Mouse (Mus musculus): ENCODE measurements around the gene Lamtor2. TPM values are rescaled to one million over a fixed set of nuclear protein-coding genes. Genes with fewer than 3 reads are reported as not detected.
A peak's percentile ranks its signal among the peaks of the same experiment; 100 is the strongest.

Lamtor2 gene
- polyA plus RNA-seq, 1 experiment from 2014 or later: 81.7 TPM

- H3K9me3 ChIP-seq (ENCODE audit: control insufficient read depth, low read length): no peaks in the 10 kb centered on the region
- H3K4me3 ChIP-seq (ENCODE audit: low read length): peak within 1 kb of the TSS; percentile 37
- H3K9ac ChIP-seq (ENCODE audit: low read depth, low read length): peak within 1 kb of the TSS; percentile 52
- WGBS: under 1% methylated on average over 31 of the region's 31 CpGs
- peak within 1 kb of the TSS; percentile 49 for H3K4me2 ChIP-seq (replicated peaks; ENCODE audit: low read depth, low read length)
- H3K27ac ChIP-seq (ENCODE audit: low read depth, low read length): peak within 1 kb of the TSS; percentile 87
- H3K27me3 ChIP-seq (ENCODE audit: control insufficient read depth, insufficient read depth, low read length): no peaks in the 10 kb centered on the region
- ATAC-seq (ENCODE audit: low FRiP score, low TSS enrichment): peak; percentile 96
- H3K36me3 ChIP-seq (ENCODE audit: control insufficient read depth, insufficient read depth, low read length): no peaks in the 10 kb centered on the region
- H3K4me1 ChIP-seq (ENCODE audit: control insufficient read depth, insufficient read depth, low read length): peaks cover 13% of the 10 kb centered on the region; the same call in 1 of the 2 replicates
Measured at GRCm38 (mm10) chr3:88509692-88510420, 43.0 kb downstream of the Lamtor2 start, which contains the start of gene Lmna. Gene Lmna, minus strand, starts transcription at chr3:88509956.

GRCm38 (mm10) chr3:88509250-88509649 is 43.6 kb downstream of the Lamtor2 start:
- Histone ChIP-seq H3K4me1 (ENCODE audit: control insufficient read depth, insufficient read depth, low read length) (peaks cover 13% of the 10 kb centered on the region; the same call in 1 of the 2 replicates), H3K9ac (ENCODE audit: low read depth, low read length) (peak overlapping the region; percentile 5; the same call in 1 of the 2 replicates), H3K4me2 (replicated peaks; ENCODE audit: low read depth, low read length) (peak overlapping the region; percentile 49), H3K27me3 (ENCODE audit: control insufficient read depth, insufficient read depth, low read length) (no peaks in the 10 kb centered on the region), H3K27ac (ENCODE audit: low read depth, low read length) (peak overlapping the region; percentile 87), H3K4me3 (ENCODE audit: low read length) (peak overlapping the region; percentile 37), H3K9me3 (ENCODE audit: control insufficient read depth, low read length) (no peaks in the 10 kb centered on the region), H3K36me3 (ENCODE audit: control insufficient read depth, insufficient read depth, low read length) (no peaks in the 10 kb centered on the region)
- 61% methylated on average over 3 of the region's 3 CpGs for whole genome bisulfite sequencing
- ATAC-seq (ENCODE audit: low FRiP score, low TSS enrichment): peak; percentile 5; the same call in 1 of the 2 replicates

- H3K9me3 ChIP-seq (ENCODE audit: control insufficient read depth, low read length): no peaks in the 10 kb centered on the region
- H3K4me1 ChIP-seq (ENCODE audit: control insufficient read depth, insufficient read depth, low read length): peaks cover 28% of the 10 kb centered on the region; the same call in 1 of the 2 replicates
- H3K27ac ChIP-seq (ENCODE audit: low read depth, low read length): no peak overlapping the region
- no peak overlapping the region for H3K4me2 ChIP-seq (replicated peaks; ENCODE audit: low read depth, low read length)
- ATAC-seq (ENCODE audit: low FRiP score, low TSS enrichment): no peak
- no peaks in the 10 kb centered on the region for H3K36me3 ChIP-seq (ENCODE audit: control insufficient read depth, insufficient read depth, low read length)
- no peak overlapping the region for H3K4me3 ChIP-seq (ENCODE audit: low read length)
- 48% methylated on average over 7 of the region's 7 CpGs for WGBS
- no peak overlapping the region for H3K9ac ChIP-seq (ENCODE audit: low read depth, low read length)
- H3K27me3 ChIP-seq (ENCODE audit: control insufficient read depth, insufficient read depth, low read length): no peaks in the 10 kb centered on the region
Measured at GRCm38 (mm10) chr3:88505765-88506164, 47.1 kb downstream of the Lamtor2 start.

DNA sequence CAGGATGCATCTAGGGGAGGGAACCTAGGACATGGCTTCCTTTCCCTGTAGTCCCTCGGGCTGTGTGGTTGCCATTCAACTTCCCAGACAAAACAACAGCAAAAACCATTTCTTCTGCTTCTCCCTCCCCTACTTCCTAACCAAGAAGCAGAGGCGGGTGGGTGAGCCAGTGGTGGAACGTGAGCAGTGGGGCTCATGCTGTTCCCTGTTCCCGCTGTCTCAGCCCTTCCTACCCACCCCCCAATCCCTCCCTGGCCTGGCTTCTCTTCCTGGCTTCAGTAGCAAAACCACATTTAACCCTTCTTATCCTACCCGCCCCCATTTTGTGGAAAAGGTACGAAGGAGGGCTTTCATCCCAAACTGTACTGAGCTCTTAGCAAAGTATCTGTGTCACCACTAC is 47.8 kb downstream of the Lamtor2 start:
- no peak overlapping the region for H3K4me3 ChIP-seq (ENCODE audit: low read length)
- H3K27ac ChIP-seq (ENCODE audit: low read depth, low read length): no peak overlapping the region
- H3K27me3 ChIP-seq (ENCODE audit: control insufficient read depth, insufficient read depth, low read length): no peaks in the 10 kb centered on the region
- no peaks in the 10 kb centered on the region for H3K9me3 ChIP-seq (ENCODE audit: control insufficient read depth, low read length)
- H3K9ac ChIP-seq (ENCODE audit: low read depth, low read length): no peak overlapping the region
- H3K4me1 ChIP-seq (ENCODE audit: control insufficient read depth, insufficient read depth, low read length): peaks cover 27% of the 10 kb centered on the region; the same call in 1 of the 2 replicates
- ATAC-seq (ENCODE audit: low FRiP score, low TSS enrichment): no peak
- H3K4me2 ChIP-seq (replicated peaks; ENCODE audit: low read depth, low read length): no peak overlapping the region
- no peaks in the 10 kb centered on the region for H3K36me3 ChIP-seq (ENCODE audit: control insufficient read depth, insufficient read depth, low read length)
- WGBS: 78% methylated on average over 6 of the region's 6 CpGs

DNA sequence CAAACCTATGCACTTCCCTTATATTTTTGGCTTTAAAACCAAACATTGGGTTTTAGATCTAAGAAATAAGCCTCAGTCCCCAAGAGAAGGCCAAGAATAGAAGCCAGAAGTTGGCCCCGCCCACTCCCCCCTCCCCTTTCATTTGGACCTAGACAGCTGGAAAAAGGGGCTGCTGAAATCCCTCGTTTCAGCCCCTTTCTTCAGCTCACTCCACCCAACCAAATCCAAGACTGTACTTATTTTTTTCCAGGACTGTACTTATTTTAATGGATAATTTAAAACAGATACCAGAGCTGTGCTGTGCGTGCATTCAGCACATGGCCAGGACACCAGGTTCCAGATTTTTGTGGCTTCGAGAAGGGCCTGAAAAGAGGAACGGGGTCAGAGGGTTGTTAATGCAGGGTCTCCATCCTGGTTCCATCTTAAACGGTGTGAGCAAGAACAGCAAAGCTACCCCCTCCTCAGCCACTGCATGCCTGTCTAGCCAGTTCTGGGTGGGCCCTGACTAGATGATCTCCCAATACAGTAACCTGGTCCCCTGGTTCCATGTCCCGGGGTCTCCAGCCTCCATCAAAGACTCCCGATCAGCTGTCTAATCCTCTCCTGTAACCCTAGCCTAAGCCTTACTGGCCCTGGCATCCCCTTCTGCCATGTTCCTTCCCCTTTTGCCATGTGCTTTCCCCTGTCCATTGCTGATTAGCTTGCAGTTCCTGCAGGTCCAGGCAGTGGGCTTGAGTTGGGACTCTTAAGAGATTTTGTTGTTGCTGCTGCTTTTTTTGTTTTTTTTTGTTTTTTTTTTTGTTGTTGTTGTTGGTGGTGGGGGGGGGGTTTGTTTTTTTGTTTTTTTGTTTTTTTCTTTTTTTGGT is 48.8 kb downstream of the Lamtor2 start:
- 50% methylated on average over 8 of the region's 8 CpGs for WGBS
- no peaks in the 10 kb centered on the region for H3K27me3 ChIP-seq (ENCODE audit: control insufficient read depth, insufficient read depth, low read length)
- H3K9ac ChIP-seq (ENCODE audit: low read depth, low read length): no peak overlapping the region
- peaks cover 21% of the 10 kb centered on the region; the same call in 1 of the 2 replicates for H3K4me1 ChIP-seq (ENCODE audit: control insufficient read depth, insufficient read depth, low read length)
- no peaks in the 10 kb centered on the region for H3K9me3 ChIP-seq (ENCODE audit: control insufficient read depth, low read length)
- no peaks in the 10 kb centered on the region for H3K36me3 ChIP-seq (ENCODE audit: control insufficient read depth, insufficient read depth, low read length)
- no peak overlapping the region; the same call in 1 of the 2 replicates for H3K4me3 ChIP-seq (ENCODE audit: low read length)
- peak overlapping the region; percentile 30; the same call in 1 of the 2 replicates for H3K27ac ChIP-seq (ENCODE audit: low read depth, low read length)
- no peak for ATAC-seq (ENCODE audit: low FRiP score, low TSS enrichment)
- no peak overlapping the region for H3K4me2 ChIP-seq (replicated peaks; ENCODE audit: low read depth, low read length)

- Histone ChIP-seq H3K4me2 (replicated peaks; ENCODE audit: low read depth, low read length) (peak overlapping the region; percentile 100), H3K9ac (ENCODE audit: low read depth, low read length) (no peak overlapping the region), H3K4me3 (ENCODE audit: low read length) (peak overlapping the region; percentile 75), H3K36me3 (ENCODE audit: control insufficient read depth, insufficient read depth, low read length) (no peaks in the 10 kb centered on the region), H3K27ac (ENCODE audit: low read depth, low read length) (peak overlapping the region; percentile 33; the same call in 1 of the 2 replicates), H3K27me3 (ENCODE audit: control insufficient read depth, insufficient read depth, low read length) (no peaks in the 10 kb centered on the region), H3K9me3 (ENCODE audit: control insufficient read depth, low read length) (no peaks in the 10 kb centered on the region), H3K4me1 (ENCODE audit: control insufficient read depth, insufficient read depth, low read length) (peaks cover 21% of the 10 kb centered on the region; the same call in 1 of the 2 replicates)
- peak; percentile 45 for ATAC-seq (ENCODE audit: low FRiP score, low TSS enrichment)
- 17% methylated on average over 4 of the region's 4 CpGs for WGBS
Measured at GRCm38 (mm10) chr3:88503505-88503863, 49.4 kb downstream of the Lamtor2 start.

- Histone ChIP-seq H3K9ac (ENCODE audit: low read depth, low read length) (peak overlapping the region; percentile 78), H3K36me3 (ENCODE audit: control insufficient read depth, insufficient read depth, low read length) (no peaks in the 10 kb centered on the region), H3K4me1 (ENCODE audit: control insufficient read depth, insufficient read depth, low read length) (peaks cover 21% of the 10 kb centered on the region; the same call in 1 of the 2 replicates), H3K4me3 (ENCODE audit: low read length) (peak overlapping the region; percentile 75), H3K4me2 (replicated peaks; ENCODE audit: low read depth, low read length) (peak overlapping the region; percentile 100), H3K27ac (ENCODE audit: low read depth, low read length) (peak overlapping the region; percentile 33), H3K27me3 (ENCODE audit: control insufficient read depth, insufficient read depth, low read length) (no peaks in the 10 kb centered on the region), H3K9me3 (ENCODE audit: control insufficient read depth, low read length) (no peaks in the 10 kb centered on the region)
- WGBS: under 1% methylated on average over 55 of the region's 55 CpGs
- peak; percentile 87 for ATAC-seq (ENCODE audit: low FRiP score, low TSS enrichment)
Measured at GRCm38 (mm10) chr3:88502641-88503504, 50.0 kb downstream of the Lamtor2 start.

DNA sequence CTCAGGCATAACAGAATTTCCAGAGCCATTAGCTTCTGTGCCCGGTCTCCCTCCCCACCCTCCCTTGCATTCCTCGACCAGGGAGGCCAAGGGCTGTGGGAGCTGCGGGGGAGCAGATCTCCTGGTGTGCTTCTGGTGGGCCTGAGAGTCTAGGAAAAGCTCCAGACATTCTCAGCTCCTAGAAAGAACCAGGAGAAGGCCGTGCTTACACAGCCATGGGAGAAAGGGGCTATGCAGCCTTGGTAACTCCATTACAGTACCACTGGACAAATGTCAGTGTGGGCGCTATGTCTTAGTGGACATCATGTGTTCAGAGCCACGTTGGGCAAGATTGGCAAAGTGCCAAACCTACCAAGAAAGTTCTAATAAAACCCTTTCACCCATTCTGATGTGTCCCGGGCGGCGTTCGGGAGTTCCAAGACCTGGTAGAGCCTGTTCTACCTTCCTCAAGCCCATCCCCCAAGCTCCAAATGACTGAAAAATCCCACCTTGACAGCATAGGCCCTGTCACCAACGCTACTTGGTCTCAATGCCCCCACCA is 50.8 kb downstream of the Lamtor2 start:
- H3K4me3 ChIP-seq (ENCODE audit: low read length): peak overlapping the region; percentile 75
- H3K4me1 ChIP-seq (ENCODE audit: control insufficient read depth, insufficient read depth, low read length): peaks cover 20% of the 10 kb centered on the region; the same call in 1 of the 2 replicates
- peak overlapping the region; percentile 78 for H3K9ac ChIP-seq (ENCODE audit: low read depth, low read length)
- H3K27ac ChIP-seq (ENCODE audit: low read depth, low read length): peak overlapping the region; percentile 25; the same call in 1 of the 2 replicates
- ATAC-seq (ENCODE audit: low FRiP score, low TSS enrichment): no peak
- H3K36me3 ChIP-seq (ENCODE audit: control insufficient read depth, insufficient read depth, low read length): no peaks in the 10 kb centered on the region
- no peaks in the 10 kb centered on the region for H3K27me3 ChIP-seq (ENCODE audit: control insufficient read depth, insufficient read depth, low read length)
- no peaks in the 10 kb centered on the region for H3K9me3 ChIP-seq (ENCODE audit: control insufficient read depth, low read length)
- peak overlapping the region; percentile 100 for H3K4me2 ChIP-seq (replicated peaks; ENCODE audit: low read depth, low read length)
- 11% methylated on average over 11 of the region's 11 CpGs for WGBS

All from kidney, embryonic 14.5 days (tissue).